Mouse (Mus musculus) limb, embryonic 14.5 days (tissue): ENCODE measurements around the gene Gpr6. TPM values are rescaled to one million over a fixed set of nuclear protein-coding genes. Genes with fewer than 3 reads are reported as not detected.

Source experiments
- ATAC-seq: fragments of 200-750 bp; cut with Nextera tagmentation; 2 replicates; pipeline ENCODE4 v1.8.0; 2017; ENCODE audit warnings: low read depth, moderate number of reproducible peaks, moderate TSS enrichment; ENCODE audit not compliant: low FRiP score
- DNase-seq: peaks from one replicate; pipeline ENCODE4 v3.0.0-alpha.2; 2015; ENCODE audit warnings: low spot score
- H3K27ac ChIP-seq: fragments of 300-500 bp; sonication (generic); replicated peaks from 2 replicates; pipeline ENCODE4 v1.5.1; 2014; ENCODE audit warnings: low read depth, mild to moderate bottlenecking, low read length, moderate library complexity, mixed read lengths
- H3K27me3 ChIP-seq: fragments of 300-500 bp; sonication (generic); 2 replicates; pipeline ENCODE4 v1.6.1; 2014; ENCODE audit warnings: low read length, mixed read lengths; ENCODE audit not compliant: control insufficient read depth, insufficient read depth
- H3K36me3 ChIP-seq: fragments of 300-500 bp; sonication (generic); 2 replicates; pipeline ENCODE4 v1.6.1; 2014; ENCODE audit warnings: mild to moderate bottlenecking, low read length, moderate library complexity, mixed read lengths; ENCODE audit not compliant: control insufficient read depth, insufficient read depth
- H3K4me1 ChIP-seq: fragments of 300-500 bp; sonication (generic); 2 replicates; pipeline ENCODE4 v1.6.1; 2014; ENCODE audit warnings: antibody characterized with exemption, low read length, mixed read lengths; ENCODE audit not compliant: control insufficient read depth, insufficient read depth
- H3K4me2 ChIP-seq: fragments of 300-500 bp; sonication (generic); replicated peaks from 2 replicates; pipeline ENCODE4 v1.6.1; 2014; ENCODE audit warnings: low read depth, mild to moderate bottlenecking, low read length, moderate library complexity; ENCODE audit not compliant: severe bottlenecking
- H3K4me3 ChIP-seq: fragments of 300-500 bp; sonication (generic); replicated peaks from 2 replicates; pipeline ENCODE4 v1.5.1; 2014; ENCODE audit warnings: low read length
- H3K9ac ChIP-seq: fragments of 300-500 bp; sonication (generic); 2 replicates; pipeline ENCODE4 v1.6.1; 2014; ENCODE audit warnings: mild to moderate bottlenecking, low read depth, low read length, moderate library complexity; ENCODE audit not compliant: severe bottlenecking
- H3K9me3 ChIP-seq: fragments of 300-500 bp; sonication (generic); 2 replicates; pipeline ENCODE4 v1.6.1; 2016; ENCODE audit warnings: low read length; ENCODE audit not compliant: control insufficient read depth
- POLR2A ChIP-seq: fragments of 200-500 bp; IDR thresholded peaks from 2 replicates; pipeline ENCODE4 v1.8.0; 2012; ENCODE audit warnings: inconsistent platforms, mild to moderate bottlenecking, moderate library complexity, borderline replicate concordance; ENCODE audit not compliant: insufficient read depth, insufficient read length; ENCODE audit errors: extremely low read depth
- WGBS: fragments of 180-500 bp; shearing (Covaris S2); extraction: QIAGEN DNeasy Blood & Tissue Kit; methylation state at CpG from one replicate; pipeline ENCODE4 v1.1.7; 2014; 5-methylcytosine and 5-hydroxymethylcytosine counted together
- polyA plus RNA-seq, 2 experiments: library from polyadenylated mRNA; depleted of rRNA in 1 of 2; stranded (reverse) in 1 of 2; unstranded in 1 of 2; fragments of >200 nt; fragmentation: Nextera tagmentation in 1 of 2; extraction: Ambion mirVana in 1 of 2; gene quantifications; 2 replicates each; pipeline versions ENCODE4 v1.2.1 to v1.2.3; 2012 to 2014

Gene Gpr6
- polyA plus RNA-seq (2012; rRNA removed) (not detected in 2 replicates), polyA plus RNA-seq (2014; fragmentation: Nextera tagmentation; extraction: Ambion mirVana) (not detected in 2 replicates)

GRCm38 (mm10) chr10:41072116-41072515 lies at the start of gene Gpr6:
Gene Gpr6 (minus strand): TSS chr10:41072285.
- ATAC-seq (no peak), DNase-seq (no peak)
- 1% methylated on average over 22 of the region's 23 CpGs for whole genome bisulfite sequencing
- no peak within 1 kb of the TSS for H3K9ac ChIP-seq
- H3K27me3 ChIP-seq = peaks cover 27% of the 10 kb centered on the region
- H3K36me3 ChIP-seq = no peaks in the 10 kb centered on the region
- no peak within 1 kb of the TSS for H3K4me2 ChIP-seq
- no peaks in the 10 kb centered on the region for H3K4me1 ChIP-seq
- no peaks in the 10 kb centered on the region for H3K9me3 ChIP-seq
- H3K27ac ChIP-seq = no peak within 1 kb of the TSS
- no peak for TF ChIP-seq POLR2A
- H3K4me3 ChIP-seq = no peak within 1 kb of the TSS

- ATAC-seq (no peak), DNase-seq (no peak)
- Histone ChIP-seq H3K4me2 (no peak overlapping the region), H3K27me3 (no peaks in the 10 kb centered on the region), H3K9me3 (no peaks in the 10 kb centered on the region), H3K9ac (no peak overlapping the region), H3K4me3 (no peak overlapping the region), H3K36me3 (no peaks in the 10 kb centered on the region), H3K4me1 (no peaks in the 10 kb centered on the region), H3K27ac (no peak overlapping the region)
- WGBS = 83% methylated on average over 2 of the region's 2 CpGs
- no peak for TF ChIP-seq POLR2A
Measured at GRCm38 (mm10) chr10:41100060-41100459, 28.0 kb upstream of the Gpr6 start.

GRCm38 (mm10) chr10:41098137-41098536 lies 26.1 kb upstream of the Gpr6 start:
- H3K4me2 ChIP-seq = no peak overlapping the region
- H3K4me3 ChIP-seq = no peak overlapping the region
- H3K9me3 ChIP-seq = no peaks in the 10 kb centered on the region
- ATAC-seq (no peak), DNase-seq (no peak)
- 79% methylated on average over 6 of the region's 6 CpGs for WGBS
- no peak overlapping the region for H3K9ac ChIP-seq
- no peak overlapping the region for H3K27ac ChIP-seq
- H3K36me3 ChIP-seq = no peaks in the 10 kb centered on the region
- no peaks in the 10 kb centered on the region for H3K4me1 ChIP-seq
- no peak for TF ChIP-seq POLR2A
- no peaks in the 10 kb centered on the region for H3K27me3 ChIP-seq

GRCm38 (mm10) chr10:41088852-41089251 lies 16.8 kb upstream of the Gpr6 start:
- peak; percentile 29 for DNase-seq
- H3K4me2 ChIP-seq = no peak overlapping the region
- no peaks in the 10 kb centered on the region for H3K36me3 ChIP-seq
- H3K27me3 ChIP-seq = no peaks in the 10 kb centered on the region
- no peak for TF ChIP-seq POLR2A
- H3K9me3 ChIP-seq = no peaks in the 10 kb centered on the region
- H3K9ac ChIP-seq = no peak overlapping the region
- H3K4me1 ChIP-seq = no peaks in the 10 kb centered on the region
- no peak overlapping the region for H3K27ac ChIP-seq
- WGBS = 47% methylated on average over 7 of the region's 7 CpGs
- ATAC-seq = no peak
- no peak overlapping the region for H3K4me3 ChIP-seq

DNA sequence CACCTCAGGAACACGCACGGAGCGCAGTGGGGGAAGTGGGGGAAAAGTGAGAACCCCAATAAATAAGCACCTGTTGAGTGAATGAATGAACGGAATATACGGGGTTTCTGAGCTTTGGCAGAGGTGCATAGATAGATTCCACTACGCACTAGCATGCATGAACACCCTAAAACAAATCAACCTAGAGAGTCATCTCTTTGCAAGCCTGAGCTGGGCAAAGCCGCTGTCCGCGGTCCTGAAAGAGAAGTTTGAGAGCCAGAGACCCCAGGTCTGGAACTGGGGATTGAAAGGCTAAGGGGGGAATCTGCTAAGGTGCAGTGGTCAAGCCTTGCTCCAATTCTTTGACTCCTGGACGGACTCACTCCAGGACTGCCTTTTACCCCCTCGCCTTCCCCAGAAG lies 389 bp downstream of the Gpr6 start:
- H3K27me3 ChIP-seq = peaks cover 27% of the 10 kb centered on the region
- DNase-seq (peak; percentile 74), ATAC-seq (no peak; the same call in 1 of the 2 replicates)
- no peaks in the 10 kb centered on the region for H3K9me3 ChIP-seq
- 1% methylated on average over 11 of the region's 11 CpGs for WGBS
- no peak for TF ChIP-seq POLR2A
- H3K4me1 ChIP-seq = no peaks in the 10 kb centered on the region
- H3K9ac ChIP-seq = no peak overlapping the region
- no peak overlapping the region for H3K4me3 ChIP-seq
- no peak overlapping the region for H3K4me2 ChIP-seq
- no peak overlapping the region for H3K27ac ChIP-seq
- no peaks in the 10 kb centered on the region for H3K36me3 ChIP-seq
